Mouse (Mus musculus) liver, embryonic 15.5 days (tissue): Measurements from ENCODE around the gene Cep68. TPM values are rescaled to one million over a fixed set of nuclear protein-coding genes. Genes with fewer than 3 reads are reported as not detected.
A peak's percentile ranks its signal among the peaks of the same experiment; 100 is the strongest.

ENCODE experiments used
- ATAC-seq: fragments of 200-750 bp; cut with Nextera tagmentation; 2 replicates; pipeline ENCODE4 v1.8.0; 2017; ENCODE audit warnings: moderate number of reproducible peaks, mild to moderate bottlenecking, moderate library complexity; ENCODE audit not compliant: insufficient read depth
- H3K27ac ChIP-seq: fragments of 300-500 bp; sonication (generic); replicated peaks from 2 replicates; pipeline ENCODE4 v1.5.1; 2015; ENCODE audit warnings: mild to moderate bottlenecking, inconsistent platforms
- H3K27me3 ChIP-seq: fragments of 300-500 bp; sonication (generic); 2 replicates; pipeline ENCODE4 v1.6.1; 2015; ENCODE audit warnings: mild to moderate bottlenecking, inconsistent platforms
- H3K36me3 ChIP-seq: fragments of 300-500 bp; sonication (generic); replicated peaks from 2 replicates; pipeline ENCODE4 v1.6.1; 2015; ENCODE audit warnings: moderate library complexity, mild to moderate bottlenecking, inconsistent platforms
- H3K4me1 ChIP-seq: fragments of 300-500 bp; sonication (generic); replicated peaks from 2 replicates; pipeline ENCODE4 v1.6.1; 2015; ENCODE audit warnings: inconsistent platforms
- H3K4me2 ChIP-seq: fragments of 300-500 bp; sonication (generic); 2 replicates; pipeline ENCODE4 v1.6.1; 2015; ENCODE audit warnings: moderate library complexity, mild to moderate bottlenecking, inconsistent platforms
- H3K4me3 ChIP-seq: fragments of 300-500 bp; sonication (generic); replicated peaks from 2 replicates; pipeline ENCODE4 v1.5.1; 2015; ENCODE audit warnings: mild to moderate bottlenecking, inconsistent platforms
- H3K9ac ChIP-seq: fragments of 300-500 bp; sonication (generic); 2 replicates; pipeline ENCODE4 v1.6.1; 2015; ENCODE audit warnings: moderate library complexity, mild to moderate bottlenecking, inconsistent platforms
- H3K9me3 ChIP-seq: fragments of 300-500 bp; sonication (generic); replicated peaks from 2 replicates; pipeline ENCODE4 v1.6.1; 2016; ENCODE audit warnings: inconsistent platforms
- WGBS: fragments of 180-500 bp; shearing (Covaris S2); methylation state at CpG from one replicate; pipeline ENCODE4 v1.1.7; 2015; ENCODE audit warnings: mixed read lengths; ENCODE audit not compliant: insufficient replicate concordance; 5-methylcytosine and 5-hydroxymethylcytosine counted together
- polyA plus RNA-seq: library from polyadenylated mRNA; unstranded; fragments of >200 nt; fragmentation: Nextera tagmentation; extraction: Ambion mirVana; gene quantifications from 2 replicates; pipeline ENCODE4 v1.2.1, GENCODE M21; 2015

Cep68 gene
- polyA plus RNA-seq, 1 experiment from 2014 or later: 7.0 TPM

- Histone ChIP-seq H3K4me2 (no peak overlapping the region), H3K9me3 (no peaks in the 10 kb centered on the region)
- no peak for ATAC-seq
Measured at GRCm38 (mm10) chr11:20250476-20251178, 1.4 kb upstream of the Cep68 start.

GRCm38 (mm10) chr11:20248840-20249239 is 389 bp downstream of the Cep68 start:
- Histone ChIP-seq H3K4me1 (peaks cover 60% of the 10 kb centered on the region), H3K27ac (peak overlapping the region; percentile 78), H3K4me2 (peak overlapping the region; percentile 100), H3K36me3 (0 out of 2 replicates have a peak, but pooled peaks cover 4% of the 10 kb centered on the region), H3K4me3 (peak overlapping the region; percentile 82), H3K9ac (peak overlapping the region; percentile 89), H3K9me3 (no peaks in the 10 kb centered on the region), H3K27me3 (0 out of 2 replicates have a peak, but pooled peaks cover 3% of the 10 kb centered on the region)
- peak; percentile 67 for ATAC-seq
- WGBS: under 1% methylated on average over 39 of the region's 39 CpGs

More at GRCm38 (mm10) chr11:20250476-20251178, 1.4 kb upstream of the Cep68 start:
- Histone ChIP-seq H3K27me3 (0 out of 2 replicates have a peak, but pooled peaks cover 3% of the 10 kb centered on the region), H3K36me3 (no peaks in the 10 kb centered on the region), H3K9ac (no peak overlapping the region), H3K4me1 (peaks cover 46% of the 10 kb centered on the region), H3K27ac (no peak overlapping the region), H3K4me3 (no peak overlapping the region)
- WGBS: 65% methylated on average over 6 of the region's 6 CpGs

GRCm38 (mm10) chr11:20248277-20248676 is 952 bp downstream of the Cep68 start:
- 6% methylated on average over 4 of the region's 4 CpGs for WGBS
- H3K4me2 ChIP-seq: peak overlapping the region; percentile 100
- H3K4me3 ChIP-seq: peak overlapping the region; percentile 82
- no peak for ATAC-seq
- H3K9ac ChIP-seq: peak overlapping the region; percentile 89; the same call in 1 of the 2 replicates
- 0 out of 2 replicates have a peak, but pooled peaks cover 3% of the 10 kb centered on the region for H3K27me3 ChIP-seq
- H3K27ac ChIP-seq: peak overlapping the region; percentile 78; the same call in 1 of the 2 replicates
- no peaks in the 10 kb centered on the region for H3K9me3 ChIP-seq
- H3K4me1 ChIP-seq: peaks cover 66% of the 10 kb centered on the region
- H3K36me3 ChIP-seq: 0 out of 2 replicates have a peak, but pooled peaks cover 4% of the 10 kb centered on the region

- H3K4me2 ChIP-seq: peak overlapping the region; percentile 100; the same call in 1 of the 2 replicates
- no peak overlapping the region for H3K9ac ChIP-seq
- H3K27ac ChIP-seq: no peak overlapping the region
- ATAC-seq: no peak
- peaks cover 73% of the 10 kb centered on the region for H3K4me1 ChIP-seq
- H3K9me3 ChIP-seq: no peaks in the 10 kb centered on the region
- WGBS: 64% methylated on average over 8 of the region's 8 CpGs
- H3K36me3 ChIP-seq: 0 out of 2 replicates have a peak, but pooled peaks cover 7% of the 10 kb centered on the region
- H3K4me3 ChIP-seq: no peak overlapping the region
- 0 out of 2 replicates have a peak, but pooled peaks cover 3% of the 10 kb centered on the region for H3K27me3 ChIP-seq
Measured at GRCm38 (mm10) chr11:20247146-20247855, 1.9 kb downstream of the Cep68 start.

GRCm38 (mm10) chr11:20246616-20247015 is 2.6 kb downstream of the Cep68 start:
- Histone ChIP-seq H3K9ac (no peak overlapping the region), H3K27me3 (0 out of 2 replicates have a peak, but pooled peaks cover 3% of the 10 kb centered on the region), H3K4me1 (peaks cover 73% of the 10 kb centered on the region), H3K27ac (no peak overlapping the region), H3K4me3 (no peak overlapping the region), H3K9me3 (no peaks in the 10 kb centered on the region), H3K36me3 (peaks cover 9% of the 10 kb centered on the region; the same call in 1 of the 2 replicates), H3K4me2 (no peak overlapping the region)
- ATAC-seq: no peak
- 60% methylated on average over 1 of the region's 1 CpGs for WGBS

- Histone ChIP-seq H3K4me2 (no peak overlapping the region), H3K27ac (no peak overlapping the region), H3K4me3 (no peak overlapping the region), H3K9me3 (no peaks in the 10 kb centered on the region), H3K9ac (no peak overlapping the region), H3K27me3 (no peaks in the 10 kb centered on the region), H3K36me3 (peaks cover 22% of the 10 kb centered on the region), H3K4me1 (peaks cover 62% of the 10 kb centered on the region)
- 69% methylated on average over 6 of the region's 6 CpGs for WGBS
- ATAC-seq: no peak
Measured at GRCm38 (mm10) chr11:20245316-20245715, 3.9 kb downstream of the Cep68 start.

- Histone ChIP-seq H3K9ac (no peak overlapping the region), H3K4me1 (peaks cover 58% of the 10 kb centered on the region), H3K9me3 (no peaks in the 10 kb centered on the region), H3K27me3 (no peaks in the 10 kb centered on the region), H3K4me3 (no peak overlapping the region), H3K36me3 (peaks cover 29% of the 10 kb centered on the region), H3K4me2 (no peak overlapping the region), H3K27ac (no peak overlapping the region)
- no peak for ATAC-seq
- WGBS: 70% methylated on average over 16 of the region's 16 CpGs
Measured at GRCm38 (mm10) chr11:20244336-20245290, 4.6 kb downstream of the Cep68 start.

GRCm38 (mm10) chr11:20243214-20243913 is 5.9 kb downstream of the Cep68 start:
- WGBS: 39% methylated on average over 9 of the region's 9 CpGs
- Histone ChIP-seq H3K27ac (no peak overlapping the region), H3K27me3 (no peaks in the 10 kb centered on the region), H3K36me3 (peaks cover 41% of the 10 kb centered on the region), H3K4me3 (no peak overlapping the region), H3K9ac (no peak overlapping the region), H3K4me2 (no peak overlapping the region), H3K9me3 (no peaks in the 10 kb centered on the region), H3K4me1 (peaks cover 49% of the 10 kb centered on the region)
- no peak for ATAC-seq

GRCm38 (mm10) chr11:20242366-20243056 is 6.7 kb downstream of the Cep68 start:
- Histone ChIP-seq H3K4me3 (no peak overlapping the region), H3K4me2 (no peak overlapping the region), H3K36me3 (peaks cover 49% of the 10 kb centered on the region), H3K9ac (no peak overlapping the region), H3K9me3 (no peaks in the 10 kb centered on the region), H3K27ac (no peak overlapping the region), H3K4me1 (peaks cover 41% of the 10 kb centered on the region), H3K27me3 (no peaks in the 10 kb centered on the region)
- 75% methylated on average over 6 of the region's 6 CpGs for WGBS
- no peak for ATAC-seq

GRCm38 (mm10) chr11:20241311-20241710 is 7.9 kb downstream of the Cep68 start:
- 87% methylated on average over 7 of the region's 7 CpGs for WGBS

More at GRCm38 (mm10) chr11:20241311-20241710, 7.9 kb downstream of the Cep68 start:
- H3K36me3 ChIP-seq: peaks cover 61% of the 10 kb centered on the region
- no peak overlapping the region for H3K27ac ChIP-seq
- H3K4me1 ChIP-seq: peaks cover 29% of the 10 kb centered on the region
- H3K4me2 ChIP-seq: no peak overlapping the region
- H3K4me3 ChIP-seq: no peak overlapping the region
- H3K9ac ChIP-seq: no peak overlapping the region
- H3K27me3 ChIP-seq: no peaks in the 10 kb centered on the region
- no peaks in the 10 kb centered on the region for H3K9me3 ChIP-seq
- ATAC-seq: no peak
